Mouse (Mus musculus): ENCODE measurements around the gene Fgfr3. TPM values are rescaled to one million over a fixed set of nuclear protein-coding genes. Genes with fewer than 3 reads are reported as not detected.

The Fgfr3 gene
- polyA plus RNA-seq, 1 experiment, result 1.6 TPM

GRCm38 (mm10) chr5:33716467-33716866 is 5.0 kb upstream of the Fgfr3 start:
- Histone ChIP-seq H3K4me1 (ENCODE audit: control insufficient read depth, insufficient read depth, low read length) (no peaks in the 10 kb centered on the region), H3K27ac (ENCODE audit: control insufficient read depth, insufficient read depth, low read depth, low read length, poor library complexity) (no peak overlapping the region), H3K4me3 (replicated peaks; ENCODE audit: control insufficient read depth, low read depth, low read length) (no peak overlapping the region)
- 75% methylated on average over 6 of the region's 6 CpGs for WGBS
- TF ChIP-seq POLR2A (IDR thresholded peaks at IDR 0.05; ENCODE audit: borderline replicate concordance, control insufficient read depth, low read depth, low read length), result no peak
- TF ChIP-seq CTCF (IDR thresholded peaks at IDR 0.05; ENCODE audit: control insufficient read depth, insufficient read depth, low read length), result no peak

- 68% methylated on average over 5 of the region's 5 CpGs for WGBS
- H3K4me1 ChIP-seq (ENCODE audit: control insufficient read depth, insufficient read depth, low read length), result no peaks in the 10 kb centered on the region
- no peak overlapping the region for H3K27ac ChIP-seq (ENCODE audit: control insufficient read depth, insufficient read depth, low read depth, low read length, poor library complexity)
- TF ChIP-seq CTCF (IDR thresholded peaks at IDR 0.05; ENCODE audit: control insufficient read depth, insufficient read depth, low read length) (no peak), POLR2A (IDR thresholded peaks at IDR 0.05; ENCODE audit: borderline replicate concordance, control insufficient read depth, low read depth, low read length) (no peak)
- no peak overlapping the region for H3K4me3 ChIP-seq (replicated peaks; ENCODE audit: control insufficient read depth, low read depth, low read length)
These were observed 3.0 kb upstream of the Fgfr3 start for GRCm38 (mm10) chr5:33718460-33718859.

- TF ChIP-seq POLR2A (IDR thresholded peaks at IDR 0.05; ENCODE audit: borderline replicate concordance, control insufficient read depth, low read depth, low read length), result no peak
- TF ChIP-seq CTCF (IDR thresholded peaks at IDR 0.05; ENCODE audit: control insufficient read depth, insufficient read depth, low read length), result no peak
- Histone ChIP-seq H3K4me3 (replicated peaks; ENCODE audit: control insufficient read depth, low read depth, low read length) (no peak overlapping the region), H3K4me1 (ENCODE audit: control insufficient read depth, insufficient read depth, low read length) (no peaks in the 10 kb centered on the region), H3K27ac (ENCODE audit: control insufficient read depth, insufficient read depth, low read depth, low read length, poor library complexity) (no peak overlapping the region)
- 44% methylated on average over 8 of the region's 8 CpGs for WGBS
These were observed 503 bp upstream of the Fgfr3 start for GRCm38 (mm10) chr5:33720852-33721490.

- Histone ChIP-seq H3K27ac (ENCODE audit: control insufficient read depth, insufficient read depth, low read depth, low read length, poor library complexity) (no peak overlapping the region), H3K4me3 (replicated peaks; ENCODE audit: control insufficient read depth, low read depth, low read length) (no peak overlapping the region), H3K4me1 (ENCODE audit: control insufficient read depth, insufficient read depth, low read length) (no peaks in the 10 kb centered on the region)
- TF ChIP-seq CTCF (IDR thresholded peaks at IDR 0.05; ENCODE audit: control insufficient read depth, insufficient read depth, low read length), result no peak
- TF ChIP-seq POLR2A (IDR thresholded peaks at IDR 0.05; ENCODE audit: borderline replicate concordance, control insufficient read depth, low read depth, low read length), result no peak
- under 1% methylated on average over 53 of the region's 53 CpGs for WGBS
These were observed 968 bp downstream of the Fgfr3 start for GRCm38 (mm10) chr5:33722266-33723018.

- WGBS, result under 1% methylated on average over 61 of the region's 61 CpGs
- TF ChIP-seq POLR2A (IDR thresholded peaks at IDR 0.05; ENCODE audit: borderline replicate concordance, control insufficient read depth, low read depth, low read length), result no peak; the same call in 1 of the 2 replicates
- no peak for TF ChIP-seq CTCF (IDR thresholded peaks at IDR 0.05; ENCODE audit: control insufficient read depth, insufficient read depth, low read length)
- no peaks in the 10 kb centered on the region for H3K4me1 ChIP-seq (ENCODE audit: control insufficient read depth, insufficient read depth, low read length)
- H3K27ac ChIP-seq (ENCODE audit: control insufficient read depth, insufficient read depth, low read depth, low read length, poor library complexity), result no peak overlapping the region
- no peak overlapping the region for H3K4me3 ChIP-seq (replicated peaks; ENCODE audit: control insufficient read depth, low read depth, low read length)
These were observed 1.7 kb downstream of the Fgfr3 start for GRCm38 (mm10) chr5:33723019-33723640.

GRCm38 (mm10) chr5:33723641-33724465 is 2.4 kb downstream of the Fgfr3 start:
- WGBS, result 39% methylated on average over 36 of the region's 36 CpGs
- Histone ChIP-seq H3K27ac (ENCODE audit: control insufficient read depth, insufficient read depth, low read depth, low read length, poor library complexity) (no peak overlapping the region), H3K4me3 (replicated peaks; ENCODE audit: control insufficient read depth, low read depth, low read length) (no peak overlapping the region), H3K4me1 (ENCODE audit: control insufficient read depth, insufficient read depth, low read length) (no peaks in the 10 kb centered on the region)
- no peak for TF ChIP-seq CTCF (IDR thresholded peaks at IDR 0.05; ENCODE audit: control insufficient read depth, insufficient read depth, low read length)
- no peak for TF ChIP-seq POLR2A (IDR thresholded peaks at IDR 0.05; ENCODE audit: borderline replicate concordance, control insufficient read depth, low read depth, low read length)

- TF ChIP-seq POLR2A (IDR thresholded peaks at IDR 0.05; ENCODE audit: borderline replicate concordance, control insufficient read depth, low read depth, low read length) (no peak), CTCF (IDR thresholded peaks at IDR 0.05; ENCODE audit: control insufficient read depth, insufficient read depth, low read length) (no peak)
- no peak overlapping the region for H3K4me3 ChIP-seq (replicated peaks; ENCODE audit: control insufficient read depth, low read depth, low read length)
- 89% methylated on average over 7 of the region's 7 CpGs for WGBS
- no peaks in the 10 kb centered on the region for H3K4me1 ChIP-seq (ENCODE audit: control insufficient read depth, insufficient read depth, low read length)
- H3K27ac ChIP-seq (ENCODE audit: control insufficient read depth, insufficient read depth, low read depth, low read length, poor library complexity), result no peak overlapping the region
These were observed 4.7 kb downstream of the Fgfr3 start for GRCm38 (mm10) chr5:33726081-33726647.

Measured in bone marrow, adult 2 months (tissue).